Mouse (Mus musculus) limb, embryonic 12.5 days (tissue): ENCODE measurements around the gene Gm3269. TPM values are rescaled to one million over a fixed set of nuclear protein-coding genes. Genes with fewer than 3 reads are reported as not detected.
A peak's percentile ranks its signal among the peaks of the same experiment; 100 is the strongest.
"Not testable (repeated sequence)": the region's sequence is repeated elsewhere in the genome, so short reads cannot be mapped to it uniquely, and the experiment has no call there.

Source experiments
- ATAC-seq: fragments of 200-750 bp; cut with Nextera tagmentation; 2 replicates; pipeline ENCODE4 v1.8.0; 2017; ENCODE audit warnings: low read depth, moderate TSS enrichment; ENCODE audit not compliant: insufficient number of reproducible peaks, insufficient read depth, low FRiP score, low TSS enrichment
- H3K27ac ChIP-seq: fragments of 300-500 bp; sonication (generic); 2 replicates; pipeline ENCODE4 v1.5.1; 2016; ENCODE audit warnings: mild to moderate bottlenecking, moderate library complexity
- H3K27me3 ChIP-seq: fragments of 300-500 bp; sonication (generic); 2 replicates; pipeline ENCODE4 v1.6.1; 2016; ENCODE audit warnings: mild to moderate bottlenecking, moderate library complexity
- H3K36me3 ChIP-seq: fragments of 300-500 bp; sonication (generic); 2 replicates; pipeline ENCODE4 v1.6.1; 2016; ENCODE audit warnings: mild to moderate bottlenecking, moderate library complexity
- H3K4me1 ChIP-seq: fragments of 300-500 bp; sonication (generic); replicated peaks from 2 replicates; pipeline ENCODE4 v1.6.1; 2016
- H3K4me2 ChIP-seq: fragments of 300-500 bp; sonication (generic); 2 replicates; pipeline ENCODE4 v1.6.1; 2016; ENCODE audit warnings: mild to moderate bottlenecking, moderate library complexity
- H3K4me3 ChIP-seq: fragments of 300-500 bp; sonication (generic); replicated peaks from 2 replicates; pipeline ENCODE4 v1.5.1; 2016; ENCODE audit warnings: mild to moderate bottlenecking
- H3K9ac ChIP-seq: fragments of 300-500 bp; sonication (generic); replicated peaks from 2 replicates; pipeline ENCODE4 v1.6.1; 2016; ENCODE audit warnings: mild to moderate bottlenecking, moderate library complexity
- H3K9me3 ChIP-seq: fragments of 300-500 bp; sonication (generic); 2 replicates; pipeline ENCODE4 v1.6.1; 2016; ENCODE audit warnings: mild to moderate bottlenecking, moderate library complexity
- WGBS: fragments of 180-500 bp; shearing (Covaris S2); methylation state at CpG from one replicate; pipeline ENCODE4 v1.1.7; 2016; 5-methylcytosine and 5-hydroxymethylcytosine counted together
- polyA plus RNA-seq: library from polyadenylated mRNA; unstranded; fragments of >200 nt; fragmentation: Nextera tagmentation; extraction: Ambion mirVana; gene quantifications from 2 replicates; pipeline ENCODE4 v1.2.1, GENCODE M21; 2016

Gm3269 gene
- polyA plus RNA-seq: not detected in 2 replicates

DNA sequence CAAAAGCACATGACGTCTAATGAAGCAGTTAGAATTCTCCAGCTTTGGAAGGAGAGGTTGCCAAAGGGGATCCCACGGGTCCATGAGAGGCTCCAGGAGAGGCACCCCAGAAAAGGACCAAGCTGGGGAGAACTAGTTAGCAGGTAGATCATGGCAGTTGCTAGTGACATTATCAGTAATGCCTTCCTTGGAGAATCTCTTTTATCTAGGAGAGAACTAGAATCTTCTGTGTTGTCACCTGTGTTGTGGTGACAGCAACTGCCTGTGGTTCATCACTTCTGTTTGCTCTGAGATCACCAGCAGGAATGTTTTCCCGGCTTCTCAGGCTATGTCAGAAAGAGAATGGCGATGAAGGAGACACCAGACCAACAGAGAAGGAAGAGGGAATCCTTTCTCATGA is at the start of gene Gm3269:
Gene Gm3269, plus strand, starts transcription at position 301 of the 400 bp plus-strand sequence.
- not testable (repeated sequence) for H3K4me1 ChIP-seq, H3K4me3 ChIP-seq, H3K27me3 ChIP-seq, H3K27ac ChIP-seq, H3K9me3 ChIP-seq, H3K36me3 ChIP-seq, ATAC-seq, H3K4me2 ChIP-seq, H3K9ac ChIP-seq
- WGBS: 100% methylated on average over 1 of the region's 4 CpGs

DNA sequence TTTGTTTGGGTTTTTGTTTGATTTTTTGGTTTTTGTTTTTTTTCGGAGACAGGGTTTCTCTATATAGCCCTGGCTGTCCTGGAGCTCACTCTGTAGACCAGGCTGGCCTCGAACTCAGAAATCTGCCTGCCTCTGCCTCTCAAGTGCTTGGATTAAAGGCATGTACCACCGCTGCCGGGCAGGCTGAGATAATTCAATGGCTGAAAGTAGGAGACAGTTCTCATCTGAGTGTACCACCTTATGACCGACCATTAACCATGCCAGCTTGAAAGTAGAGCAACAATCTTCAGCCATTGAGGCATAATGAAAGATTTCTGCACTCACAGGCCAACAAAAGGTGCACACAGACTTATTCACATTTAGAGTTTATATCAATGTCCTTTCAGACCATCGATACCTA is 31.5 kb upstream of the Gm3269 start:
- ATAC-seq, H3K4me2 ChIP-seq, H3K9ac ChIP-seq, H3K9me3 ChIP-seq, H3K36me3 ChIP-seq, H3K27ac ChIP-seq, H3K4me1 ChIP-seq, H3K27me3 ChIP-seq, H3K4me3 ChIP-seq: not testable (repeated sequence)
- 84% methylated on average over 6 of the region's 6 CpGs for WGBS

GRCm38 (mm10) chr14:4821950-4822349 is 16.0 kb upstream of the Gm3269 start:
- H3K36me3 ChIP-seq, H3K4me1 ChIP-seq: not testable (repeated sequence)

GRCm38 (mm10) chr14:4855299-4855980 is 17.5 kb downstream of the Gm3269 start, which contains the start of gene Gm3264:
TSS of gene Gm3264 (plus strand) at chr14:4855576.
- ATAC-seq: not testable (repeated sequence)
- peak within 1 kb of the TSS; percentile 50; the same call in 1 of the 2 replicates for H3K9ac ChIP-seq
- WGBS: 10% methylated on average over 39 of the region's 59 CpGs

More at GRCm38 (mm10) chr14:4821950-4822349, 16.0 kb upstream of the Gm3269 start:
- not testable (repeated sequence) for H3K4me2 ChIP-seq, H3K9me3 ChIP-seq, ATAC-seq, H3K4me3 ChIP-seq, H3K27me3 ChIP-seq, H3K9ac ChIP-seq, H3K27ac ChIP-seq
- WGBS: 82% methylated on average over 4 of the region's 7 CpGs

GRCm38 (mm10) chr14:4892116-4892515 is 54.2 kb downstream of the Gm3269 start, which contains the start of gene Gm3278:
TSS of gene Gm3278 (plus strand) at chr14:4892416.
- not testable (repeated sequence) for H3K27ac ChIP-seq

More at GRCm38 (mm10) chr14:4855299-4855980, 17.5 kb downstream of the Gm3269 start, which contains the start of gene Gm3264:
- not testable (repeated sequence) for H3K27me3 ChIP-seq, H3K9me3 ChIP-seq, H3K4me1 ChIP-seq, H3K36me3 ChIP-seq, H3K27ac ChIP-seq
- peak within 1 kb of the TSS; percentile 55 for H3K4me2 ChIP-seq
- peak within 1 kb of the TSS; percentile 40 for H3K4me3 ChIP-seq

More at GRCm38 (mm10) chr14:4892116-4892515, 54.2 kb downstream of the Gm3269 start, which contains the start of gene Gm3278:
- H3K9ac ChIP-seq, H3K4me2 ChIP-seq, ATAC-seq, H3K4me1 ChIP-seq, H3K9me3 ChIP-seq, H3K36me3 ChIP-seq, H3K27me3 ChIP-seq, H3K4me3 ChIP-seq: not testable (repeated sequence)
- WGBS: 71% methylated on average over 1 of the region's 3 CpGs

Other genes starting within 250 kb of the Gm3269 start
- not detected in 2 replicates for gene Gm8159, start 205.8 kb upstream of the Gm3269 start, polyA plus RNA-seq
- gene Gm3239, start 173.9 kb upstream of the Gm3269 start, polyA plus RNA-seq: not detected in 2 replicates
- not detected in 2 replicates for gene Gm7876, start 128.9 kb upstream of the Gm3269 start, polyA plus RNA-seq
- 0.15 and 0.31 TPM in 2 replicates for gene Gm3252, start 111.3 kb upstream of the Gm3269 start, polyA plus RNA-seq
- gene Gm9602, start 61.8 kb upstream of the Gm3269 start, polyA plus RNA-seq: not detected in 2 replicates
- gene Gm3264, start 17.5 kb downstream of the Gm3269 start, polyA plus RNA-seq: 0.49 TPM in 1 of 2 replicates, not detected in the other
- not detected in 2 replicates for gene Gm3278, start 54.3 kb downstream of the Gm3269 start, polyA plus RNA-seq
- not detected in 2 replicates for gene Gm8297, start 145.8 kb downstream of the Gm3269 start, polyA plus RNA-seq
- gene Gm3298, start 177.8 kb downstream of the Gm3269 start, polyA plus RNA-seq: not detected in 2 replicates
- not detected in 2 replicates for gene 4930555G01Rik, start 212.5 kb downstream of the Gm3269 start, polyA plus RNA-seq
- gene Gm8281, start 232.9 kb downstream of the Gm3269 start, polyA plus RNA-seq: 0.88 and 1.7 TPM in 2 replicates